Mouse (Mus musculus) neural tube, embryonic 10.5 days (tissue): ENCODE measurements at regions not wholly inside any gene's neighbourhood (a gene's known extent, or its start where the extent isn't known, plus 50 kb on each side); places are given as distances from the start of the nearest gene placed in this dataset.

Experiments used
- DNase-seq: peaks from one replicate; pipeline ENCODE4 v3.0.0-alpha.2; 2017; ENCODE audit warnings: low spot score; ENCODE audit errors: extremely low spot score

DNA sequence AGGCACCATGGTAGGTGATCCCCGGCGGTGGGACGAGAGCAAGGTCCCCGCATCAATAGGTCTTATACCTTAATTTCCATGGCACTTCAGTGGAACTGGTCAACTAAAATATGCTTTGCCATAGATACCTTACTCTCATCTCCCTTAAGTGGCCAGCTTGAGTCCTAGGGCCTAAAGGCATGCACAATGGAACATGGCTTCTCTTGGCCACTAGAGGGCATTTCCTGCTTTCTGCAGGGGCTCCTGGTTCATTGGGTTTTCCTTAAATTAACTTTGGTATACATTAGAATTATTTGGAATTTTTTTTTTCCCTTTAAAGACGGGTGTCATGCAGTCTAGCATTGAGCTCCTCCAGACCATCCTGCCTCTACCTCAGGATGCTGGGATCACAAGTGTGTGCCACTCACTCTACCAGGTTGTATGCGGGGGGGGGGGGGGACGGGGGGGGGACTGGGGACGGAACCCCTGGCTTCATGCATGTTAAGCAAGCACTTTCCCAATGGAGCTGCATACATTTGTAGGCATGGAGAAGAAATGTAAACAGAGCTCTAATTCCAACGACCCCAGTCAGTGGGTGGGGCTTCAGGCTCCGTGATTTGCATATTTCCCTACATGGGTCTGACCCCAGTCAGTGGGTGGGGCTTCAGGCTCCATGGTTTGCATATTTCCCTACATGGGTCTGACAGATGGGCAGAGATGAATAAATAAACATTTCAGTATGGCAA lies 113.4 kb upstream of the Cpm start:
- DNase-seq = no peak

- DNase-seq = no peak
Measured at GRCm38 (mm10) chr10:117515039-117515438, 114.3 kb upstream of the Cpm start.

DNA sequence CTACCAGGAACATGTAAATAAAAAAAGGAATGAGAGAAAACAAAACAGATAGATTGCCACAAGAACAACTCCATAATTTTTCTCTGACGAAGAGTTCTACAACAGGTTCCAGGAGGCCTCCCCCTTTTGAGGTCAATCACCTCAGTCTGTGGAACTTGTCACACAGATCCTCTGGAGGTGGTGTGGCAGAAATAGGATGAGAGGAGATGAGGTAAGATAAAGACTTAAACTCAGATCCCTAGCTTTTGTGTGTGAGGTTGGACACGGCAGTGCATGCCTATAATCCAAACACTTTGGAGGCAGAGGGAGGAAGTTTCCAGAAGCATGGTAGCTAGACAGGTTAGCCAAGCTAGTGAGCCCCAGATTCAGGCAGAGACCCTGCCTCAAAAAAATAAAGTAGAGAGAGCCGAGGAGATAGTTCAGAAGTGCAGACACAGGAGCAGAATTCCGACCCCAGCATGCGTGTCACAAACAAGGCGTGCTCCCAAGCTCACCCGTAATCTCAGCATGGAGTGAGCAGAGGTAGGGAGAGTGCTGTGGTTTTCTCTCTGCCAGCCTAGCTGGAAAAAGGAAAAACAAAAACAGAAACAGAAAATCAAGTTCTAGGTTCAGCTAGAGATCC lies 115.3 kb upstream of the Cpm start:
- DNase-seq = no peak

GRCm38 (mm10) chr10:117512424-117513257 lies 116.7 kb upstream of the Cpm start:
- DNase-seq = no peak

- no peak for DNase-seq
Measured at GRCm38 (mm10) chr10:117511483-117512406, 117.6 kb upstream of the Cpm start.

DNA sequence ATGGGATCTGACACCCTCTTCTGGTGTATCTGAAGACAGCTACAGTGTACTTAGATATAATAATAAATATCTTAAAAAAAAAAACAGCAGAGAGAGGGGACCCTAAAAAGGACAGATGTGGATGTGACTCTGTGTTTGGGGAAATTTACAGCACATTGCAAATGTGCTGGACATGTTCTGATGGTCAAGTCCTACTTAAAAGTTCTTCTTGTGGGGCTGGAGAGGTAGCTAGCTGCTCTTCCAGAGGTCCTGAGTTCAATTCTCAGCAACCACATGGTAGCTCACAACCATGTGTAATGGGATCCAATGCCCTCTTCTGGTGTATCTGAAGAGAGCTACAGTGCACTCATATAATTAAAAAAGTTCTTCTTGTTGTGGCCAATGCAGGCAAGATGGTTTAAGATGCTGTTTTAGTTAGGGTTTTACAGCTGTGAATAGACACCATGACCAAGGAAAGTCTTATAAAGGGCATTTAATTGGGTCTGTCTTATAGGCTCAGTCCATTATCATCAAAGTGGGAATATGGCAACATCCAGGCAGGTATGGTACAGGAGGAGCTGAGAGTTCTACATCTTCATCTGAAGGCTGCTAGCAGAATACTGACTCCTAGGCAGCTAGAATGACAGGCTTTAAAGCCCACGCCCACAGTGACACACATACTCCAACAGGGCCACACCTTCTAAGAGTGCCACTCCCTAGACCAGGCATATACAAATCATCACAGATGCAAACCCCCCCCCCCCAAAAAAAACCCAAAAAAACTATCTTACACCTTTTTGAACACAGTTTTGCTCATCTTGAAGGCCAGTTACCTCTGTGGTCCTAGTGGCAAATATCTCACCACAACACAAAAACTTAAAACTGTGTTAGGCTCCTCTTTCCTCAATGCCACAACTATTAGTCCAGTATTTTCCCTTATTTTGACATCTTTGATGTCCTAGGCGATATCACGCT lies 118.5 kb upstream of the Cpm start:
- no peak for DNase-seq

GRCm38 (mm10) chr10:117510224-117510486 lies 119.1 kb upstream of the Cpm start:
- DNase-seq = no peak

DNA sequence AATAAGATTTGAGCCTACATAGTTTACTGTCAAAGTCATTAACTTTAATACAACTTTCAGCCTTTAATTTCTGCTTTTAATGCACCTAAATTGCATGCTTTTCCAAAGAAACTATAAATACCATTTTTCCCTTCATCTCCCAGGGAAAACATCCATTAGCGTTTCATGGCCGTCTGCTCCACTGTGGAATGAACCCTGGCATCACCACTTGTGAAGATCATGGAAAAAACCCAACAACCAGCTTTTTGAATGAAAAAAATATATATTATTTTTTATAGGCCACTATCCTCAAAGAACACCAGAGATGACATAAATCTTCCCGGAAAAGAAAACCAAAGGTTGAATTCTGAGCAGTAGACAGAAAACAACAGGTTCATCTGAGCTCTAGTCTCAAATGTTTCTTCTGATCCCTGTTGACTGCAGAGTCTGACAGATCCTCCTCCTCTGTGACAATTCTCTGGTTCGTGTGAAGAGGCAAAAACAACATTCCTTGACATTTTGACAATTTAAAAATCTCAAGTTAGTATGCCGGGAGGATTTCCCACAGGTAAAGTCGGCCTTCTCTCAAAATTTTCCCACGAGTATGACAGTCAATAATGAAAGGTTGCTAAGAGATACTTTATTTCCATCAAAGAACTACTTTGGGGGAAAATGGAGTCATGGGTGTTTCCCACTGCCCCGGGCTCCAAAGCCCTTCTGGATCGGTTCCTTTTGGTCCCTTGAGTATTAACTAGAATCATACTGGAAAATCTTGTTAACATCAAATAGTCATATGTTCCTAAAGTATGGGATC lies 119.7 kb upstream of the Cpm start:
- no peak for DNase-seq

DNA sequence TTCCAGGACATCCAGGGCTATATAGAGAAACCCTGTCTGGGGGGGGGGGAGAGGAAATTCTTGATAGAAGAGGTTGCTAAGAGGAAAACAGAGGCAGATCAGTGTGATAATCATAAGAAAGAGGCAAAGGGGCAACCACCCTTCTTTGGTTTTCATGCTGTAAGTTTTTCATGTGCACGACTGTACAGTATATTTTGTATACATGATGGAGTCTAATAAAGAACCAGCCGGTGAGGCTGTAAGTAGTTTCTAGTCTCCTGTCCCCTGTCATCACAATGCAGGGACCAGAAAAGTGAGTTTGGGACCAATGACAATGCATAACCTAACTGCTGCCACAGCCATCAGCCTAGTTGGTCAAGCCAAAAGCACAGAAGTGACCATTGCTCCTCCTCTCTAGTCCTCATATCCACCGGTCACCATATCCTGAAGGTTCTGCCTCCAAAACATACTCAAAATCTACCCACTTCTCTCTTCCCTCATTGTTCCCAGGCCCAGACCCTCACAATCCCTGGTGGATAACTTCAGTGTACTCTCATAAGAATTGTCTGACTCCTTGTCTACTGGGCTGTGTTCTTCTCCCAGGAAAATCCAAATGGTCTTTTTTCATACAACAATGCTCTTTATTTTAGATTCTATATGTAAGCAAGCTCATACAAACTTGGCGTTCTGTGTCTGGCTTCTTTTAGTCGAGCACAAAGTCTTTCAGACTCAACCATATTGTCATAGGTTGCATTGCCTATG lies 122.9 kb upstream of the Cpm start:
- no peak for DNase-seq

DNA sequence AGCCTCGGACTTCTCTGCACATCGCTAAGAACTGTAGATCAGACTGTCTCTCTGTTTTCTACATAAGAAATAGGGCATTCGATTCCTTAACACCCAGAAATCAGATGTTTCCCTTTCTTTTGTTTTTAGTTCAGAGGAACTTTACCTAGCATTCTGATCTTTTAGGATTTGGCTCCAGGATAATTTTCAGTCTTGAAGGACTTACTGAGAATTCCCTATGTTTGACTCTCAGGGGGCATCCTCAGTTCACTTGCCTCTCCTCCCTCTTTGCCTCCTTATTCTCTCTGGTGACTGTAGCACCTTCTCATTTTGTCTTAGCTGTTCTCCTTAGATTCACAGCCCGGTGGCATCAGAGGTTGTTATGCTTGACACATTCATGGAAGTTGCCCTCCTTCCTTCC lies 123.8 kb upstream of the Cpm start:
- no peak for DNase-seq

DNA sequence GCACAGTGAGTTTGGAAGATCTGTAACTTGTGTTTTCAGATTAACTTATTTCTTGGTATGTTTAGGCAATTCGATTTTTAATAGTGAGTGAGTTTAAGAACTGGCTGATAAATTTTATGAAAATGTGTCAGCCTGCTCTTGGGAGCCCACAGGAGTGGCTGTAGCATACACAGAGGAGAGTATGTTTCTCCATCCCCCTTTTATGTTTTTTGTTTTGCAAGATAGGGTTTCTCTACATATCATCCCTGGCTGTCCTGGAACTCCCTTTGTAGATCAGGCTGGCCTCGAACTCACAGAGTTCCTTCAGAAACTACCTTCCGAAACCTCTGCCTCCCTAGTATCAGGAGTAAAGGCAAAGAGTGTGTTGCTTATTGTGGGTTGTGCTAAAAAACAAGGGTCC lies 124.2 kb upstream of the Cpm start:
- DNase-seq = no peak

GRCm38 (mm10) chr10:117504267-117504902 lies 124.6 kb upstream of the Cpsf6 start:
- DNase-seq = no peak

GRCm38 (mm10) chr10:117503222-117504184 lies 123.7 kb upstream of the Cpsf6 start:
- DNase-seq = no peak

GRCm38 (mm10) chr10:117502731-117503130 lies 122.9 kb upstream of the Cpsf6 start:
- no peak for DNase-seq

DNA sequence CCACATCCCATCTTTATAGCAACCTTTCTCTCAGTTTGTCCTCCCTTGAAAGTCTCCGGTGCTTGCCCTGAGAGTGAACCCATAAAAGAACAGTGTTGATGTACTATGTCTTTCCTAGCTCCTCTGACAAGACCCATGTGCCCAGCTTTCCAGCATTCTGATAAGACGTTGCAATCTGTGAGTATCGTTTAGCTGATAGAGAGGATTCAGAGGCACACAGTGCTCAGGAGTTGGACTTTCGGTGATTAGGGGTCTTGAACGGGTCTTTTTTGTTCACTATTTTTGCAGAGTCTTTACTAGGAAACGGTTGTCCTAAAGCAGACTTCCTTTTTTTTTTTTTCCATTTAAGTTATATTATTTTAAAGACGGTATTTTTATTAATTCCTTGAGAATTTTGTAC lies 122.3 kb upstream of the Cpsf6 start:
- no peak for DNase-seq

GRCm38 (mm10) chr10:117501426-117501825 lies 121.6 kb upstream of the Cpsf6 start:
- DNase-seq = no peak

DNA sequence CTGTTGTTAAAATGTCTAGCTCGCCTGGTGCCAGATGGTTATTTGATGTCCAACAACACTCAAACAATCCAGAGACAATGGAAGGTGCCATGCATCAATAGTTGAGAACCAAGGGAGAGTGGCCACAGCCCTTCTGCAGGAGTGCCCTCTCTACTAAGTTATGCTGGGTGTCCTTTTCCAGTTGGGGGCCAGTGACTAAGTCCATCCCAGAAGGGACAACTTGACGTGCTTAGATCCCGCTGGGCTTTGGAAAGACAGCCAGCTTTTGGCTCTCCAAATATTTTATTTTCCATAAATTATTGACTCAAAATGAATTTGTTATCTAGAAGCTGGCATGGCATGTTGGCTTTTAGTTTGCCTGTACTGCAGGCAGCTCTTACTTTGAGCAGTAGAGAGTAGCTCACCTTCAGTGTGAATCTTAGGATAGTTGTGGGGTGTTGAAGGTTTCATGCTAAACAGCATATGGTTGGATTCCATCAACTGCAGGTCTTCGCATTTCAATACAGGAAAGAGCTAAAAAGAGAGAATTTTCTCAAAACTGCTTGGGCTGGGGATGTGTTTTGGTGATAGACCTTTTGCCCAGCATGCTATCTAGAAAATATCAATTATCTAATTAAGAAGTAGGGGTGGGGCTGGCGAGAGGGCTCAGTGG lies 120.8 kb upstream of the Cpsf6 start:
- no peak for DNase-seq
